Mouse (Mus musculus) heart, postnatal 0 days (tissue): ENCODE results near the gene Dpp6.

Experiments used
- CTCF ChIP-seq: IDR thresholded peaks from 2 replicates; pipeline ENCODE4 v1.5.1; 2016; ENCODE audit warnings: antibody characterized with exemption, control low read depth, low read depth
- EP300 ChIP-seq: IDR thresholded peaks from 2 replicates; pipeline ENCODE4 v1.6.1; 2016; ENCODE audit warnings: antibody characterized with exemption, low read depth

DNA sequence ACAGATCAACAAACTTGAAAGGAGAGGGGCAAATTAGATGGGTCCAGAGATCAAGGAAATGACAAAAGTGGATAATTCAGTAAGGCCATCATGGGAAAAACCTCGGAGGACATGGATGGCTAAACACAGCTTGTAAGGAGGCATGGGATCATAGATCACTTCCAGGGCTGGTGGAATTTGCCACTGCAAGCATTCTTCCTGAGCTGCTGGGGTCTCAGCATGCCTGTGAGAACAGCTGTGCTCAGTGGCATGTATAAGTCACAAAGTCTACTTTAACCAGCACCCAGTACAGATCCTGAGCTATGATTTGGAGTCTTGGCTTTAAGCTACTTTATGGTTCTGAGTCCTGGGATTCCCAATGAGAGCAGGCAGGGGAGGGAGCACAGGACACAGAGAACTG is 246.9 kb downstream of the Dpp6 start:
- no peak for TF ChIP-seq EP300
- no peak for TF ChIP-seq CTCF
